Mouse (Mus musculus) liver, embryonic 14.5 days (tissue): ENCODE measurements around the gene Gabrq.

Experiments used
- CTCF ChIP-seq: IDR thresholded peaks from 2 replicates; pipeline ENCODE4 v1.5.1; 2016; ENCODE audit warnings: antibody characterized with exemption, low read depth, control low read depth
- EP300 ChIP-seq: IDR thresholded peaks from 2 replicates; pipeline ENCODE4 v1.6.1; 2016; ENCODE audit warnings: antibody characterized with exemption, low read depth

DNA sequence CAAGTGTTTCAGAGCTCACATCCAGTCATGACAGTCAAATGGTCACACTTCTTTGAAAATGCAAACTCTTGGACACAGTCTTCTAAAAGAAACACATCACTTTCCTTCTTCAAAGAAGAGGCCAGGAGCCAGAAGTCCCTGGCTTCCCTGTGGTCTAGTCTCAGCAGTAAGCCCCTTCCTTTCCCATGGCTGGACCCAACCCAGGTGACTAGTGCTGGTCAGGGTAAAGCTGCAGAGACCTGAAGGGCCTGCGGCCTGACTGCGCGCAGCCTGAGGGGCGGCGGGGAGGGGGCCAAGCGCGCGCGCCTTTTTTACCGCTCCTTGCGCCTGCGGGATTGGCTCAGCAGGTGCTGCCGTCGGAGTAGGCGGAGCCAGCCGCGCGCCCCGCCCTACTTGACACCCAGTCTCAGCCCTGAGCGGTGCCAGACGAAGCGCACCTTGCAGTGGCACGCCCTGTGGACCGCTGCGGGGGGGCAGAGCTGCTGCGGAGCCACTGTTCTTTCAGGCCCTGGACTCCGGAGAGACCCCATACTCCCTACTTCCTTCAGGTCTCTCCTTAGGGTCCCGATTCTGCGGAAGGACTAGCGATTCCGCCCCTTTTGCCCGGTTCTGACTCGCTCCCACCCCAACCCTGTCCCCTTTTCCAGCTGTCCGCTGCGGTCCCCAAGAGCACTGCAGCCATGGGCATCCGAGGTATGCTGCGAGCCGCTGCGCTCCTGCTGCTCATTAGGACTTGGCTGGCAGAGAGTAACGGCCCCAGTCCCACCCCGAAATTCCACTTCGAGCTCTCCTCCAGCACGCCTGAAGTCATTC, at the start of gene Gabrq:
- TF ChIP-seq EP300 (no peak), CTCF (no peak)
